Mouse (Mus musculus): ENCODE results near the gene Mcee. TPM values are rescaled to one million over a fixed set of nuclear protein-coding genes. Genes with fewer than 3 reads are reported as not detected.
A peak's percentile ranks its signal among the peaks of the same experiment; 100 is the strongest.

The Mcee gene
- total RNA-seq, 2 experiments from 2014 or later, result 49.2 to 57.9 TPM

DNA sequence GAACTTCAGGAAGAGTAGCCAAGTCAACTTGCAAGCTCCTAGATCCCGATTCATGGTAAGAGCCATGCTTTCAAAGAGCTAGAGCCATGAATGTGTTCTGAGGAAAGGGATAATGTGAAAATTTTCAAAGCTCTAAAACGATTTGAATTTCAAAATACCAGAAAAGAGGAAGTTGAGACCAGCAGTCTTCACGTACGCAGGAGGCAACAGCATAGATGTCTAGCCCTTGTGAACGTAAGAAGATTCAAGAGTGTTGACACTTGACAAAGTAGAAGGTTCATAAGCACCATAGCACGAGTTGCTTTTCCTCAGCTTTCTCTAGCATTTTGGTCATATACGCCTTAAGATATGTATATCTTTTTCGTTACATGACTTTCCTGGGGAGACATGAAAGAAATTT, 11.6 kb downstream of the Mcee start:
- DNase-seq (ENCODE audit: low spot score in 2 of 2), result no peak

GRCm38 (mm10) chr7:64424861-64425260, 32.5 kb downstream of the Mcee start:
- no peak for DNase-seq (ENCODE audit: low spot score in 2 of 2)

DNA sequence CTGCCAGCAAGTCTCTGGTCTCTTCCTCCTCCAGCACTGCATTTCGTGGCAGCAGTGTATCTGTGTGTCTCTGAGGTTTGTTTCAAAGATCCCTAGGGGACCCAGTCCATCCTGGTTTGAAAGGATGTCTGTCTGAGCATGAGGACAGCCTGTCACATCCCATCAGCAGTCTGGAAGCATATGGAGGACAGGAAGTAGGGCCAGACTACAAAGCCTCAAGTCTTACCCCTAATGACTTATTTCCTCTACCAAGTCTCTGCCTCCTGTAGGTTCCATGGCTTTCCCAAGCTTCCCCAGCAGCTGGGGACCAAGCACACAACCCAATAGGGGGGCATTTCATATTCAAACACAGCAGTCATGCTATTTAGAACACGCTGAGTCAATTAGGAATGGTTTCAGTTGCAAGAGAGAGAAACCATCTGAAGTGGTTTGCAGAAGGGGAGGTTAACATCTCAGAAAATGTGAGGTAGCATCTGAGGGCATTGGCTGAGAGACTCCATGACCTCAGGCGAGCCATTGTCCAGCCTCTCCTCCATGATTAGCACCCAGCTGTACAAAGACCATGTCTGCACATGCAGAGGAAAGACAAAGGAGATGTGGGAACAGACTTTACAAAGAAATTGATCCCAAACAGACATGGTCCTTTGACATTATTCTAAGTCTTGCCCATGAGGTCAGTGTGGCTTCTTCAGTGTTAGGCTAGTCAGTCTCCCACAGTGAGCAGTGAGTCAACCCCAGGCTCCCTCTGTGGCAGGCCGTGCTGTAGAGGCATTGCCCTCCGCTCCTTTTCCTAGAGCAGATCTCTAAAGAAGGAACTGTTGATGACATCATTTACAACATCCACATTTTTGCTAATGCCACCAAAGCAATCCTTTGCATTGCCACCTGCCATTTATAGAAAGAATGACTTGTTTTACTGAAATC, 47.5 kb downstream of the Mcee start:
- DNase-seq (ENCODE audit: low spot score in 2 of 2), result no peak

DNA sequence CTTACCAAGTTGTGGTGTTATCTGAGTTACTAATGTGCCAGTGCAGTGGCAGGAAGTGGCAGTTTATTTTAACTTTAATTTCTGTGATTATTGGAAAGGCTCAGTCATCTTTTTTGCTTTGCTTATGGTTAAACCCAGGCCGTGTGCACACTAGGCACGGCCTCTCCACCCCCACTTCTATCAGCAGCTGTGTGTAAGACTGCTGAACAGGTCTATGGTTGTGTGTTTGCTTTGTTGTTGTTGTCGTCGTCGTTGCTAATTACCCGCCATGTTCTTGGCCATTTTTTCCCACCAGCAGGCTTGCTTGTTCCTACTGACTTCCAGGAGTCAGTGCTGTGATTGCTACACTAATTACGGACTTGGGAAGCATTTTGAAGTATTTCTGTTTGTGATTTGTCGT, 48.1 kb downstream of the Mcee start:
- DNase-seq (ENCODE audit: low spot score in 2 of 2), result no peak

DNA sequence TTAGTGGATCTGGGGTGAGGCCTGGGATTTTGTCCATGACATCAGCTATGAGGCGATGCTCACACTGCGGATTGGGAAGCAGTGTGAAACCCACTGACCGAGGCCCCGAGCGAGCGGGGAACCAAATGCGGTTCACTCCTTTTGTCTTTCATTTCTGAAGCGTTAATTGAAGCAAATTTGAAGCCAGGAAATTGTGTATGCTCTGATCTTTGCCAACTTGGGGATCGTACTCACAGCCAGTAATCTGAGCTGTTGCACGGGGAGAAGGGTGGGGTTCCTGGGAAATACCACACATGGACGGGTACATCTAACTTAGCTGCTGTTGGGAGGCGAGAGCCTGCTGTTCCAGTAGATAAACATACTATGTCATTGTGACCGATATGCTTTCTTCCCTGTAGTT, 58.2 kb downstream of the Mcee start:
- peak in 1 of 2 experiments; percentile 24 for DNase-seq (ENCODE audit: low spot score in 2 of 2)

DNA sequence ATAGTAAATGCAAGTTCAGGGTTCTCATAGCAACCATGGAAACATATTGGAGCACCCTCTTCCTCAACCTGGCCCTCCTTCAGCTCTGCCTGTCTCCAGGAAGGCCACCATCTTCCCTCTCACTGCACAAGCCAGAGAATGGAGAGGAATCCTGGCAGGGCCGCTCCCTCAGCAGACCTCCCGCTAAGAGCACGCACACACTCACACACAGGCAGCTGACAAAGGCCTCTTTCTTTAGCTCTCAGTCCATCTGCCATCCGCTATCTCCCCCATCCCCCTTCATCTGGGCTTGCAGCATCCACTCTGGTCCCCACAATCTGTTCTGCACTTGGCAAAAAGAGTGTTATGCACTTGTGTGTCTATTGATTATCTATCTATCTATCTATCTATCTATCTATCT, 59.0 kb downstream of the Mcee start:
- peak; percentile 78 to 87 for DNase-seq (ENCODE audit: low spot score in 2 of 2)

GRCm38 (mm10) chr7:64451861-64452382, 59.5 kb downstream of the Mcee start:
- no peak for DNase-seq (ENCODE audit: low spot score in 2 of 2)

DNA sequence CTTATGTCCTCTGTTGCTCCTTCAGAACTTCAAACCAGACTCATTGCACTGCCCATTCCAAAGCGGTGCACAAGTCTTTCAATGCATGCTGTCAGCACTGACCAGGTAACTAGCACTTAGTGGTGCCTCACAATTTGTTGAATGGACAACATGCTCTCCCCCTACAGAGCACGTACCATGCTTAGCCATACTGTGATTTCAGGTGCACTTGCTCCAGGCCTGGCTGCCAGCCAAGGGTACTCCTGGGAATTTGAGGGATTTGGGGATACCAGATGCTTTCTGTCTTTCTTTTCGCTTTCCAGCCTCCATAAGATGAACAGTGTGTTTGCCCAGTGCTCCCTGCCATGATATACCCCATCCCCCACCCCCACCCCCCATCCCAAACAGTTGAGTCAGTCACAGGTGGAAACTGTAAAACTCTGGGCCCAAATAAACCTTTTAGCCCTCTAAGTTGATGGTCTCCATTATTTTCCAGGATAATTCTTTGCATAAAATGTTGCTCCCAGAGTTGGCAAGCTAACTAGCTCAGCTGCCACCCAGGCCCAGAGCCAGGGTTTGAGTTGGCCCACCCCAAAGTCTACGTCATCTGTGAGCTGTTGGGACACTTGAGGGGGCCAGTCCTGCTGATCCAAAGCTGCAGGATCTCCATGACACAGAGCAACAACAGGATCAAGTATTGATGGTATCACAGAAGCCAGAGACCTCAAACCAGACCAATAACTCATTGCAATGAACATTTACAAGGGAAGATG, 60.2 kb downstream of the Mcee start:
- DNase-seq (ENCODE audit: low spot score in 2 of 2), result peak in 1 of 2 experiments; percentile 39

GRCm38 (mm10) chr7:64456176-64456575, 63.8 kb downstream of the Mcee start:
- DNase-seq (ENCODE audit: low spot score in 2 of 2), result no peak

DNA sequence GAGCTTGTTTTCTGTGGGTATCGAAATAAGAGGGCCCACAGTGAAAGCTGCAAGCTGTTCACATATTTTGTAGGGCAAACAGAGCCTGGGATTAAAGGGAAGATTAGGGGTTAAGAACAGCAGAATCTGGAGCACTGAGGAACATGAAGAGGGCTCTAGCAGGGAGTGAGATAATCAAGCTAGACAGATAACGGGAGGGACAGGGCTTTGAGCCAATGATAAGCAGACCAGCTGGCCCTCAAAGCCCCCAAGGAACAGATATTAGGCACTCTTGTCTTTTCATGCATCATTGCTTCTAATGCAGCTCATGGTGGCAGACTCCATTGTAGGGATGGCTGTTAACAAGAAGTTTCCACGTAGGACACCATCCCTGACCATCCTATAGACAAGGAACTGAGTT, 64.3 kb downstream of the Mcee start:
- DNase-seq (ENCODE audit: low spot score in 2 of 2), result no peak

DNA sequence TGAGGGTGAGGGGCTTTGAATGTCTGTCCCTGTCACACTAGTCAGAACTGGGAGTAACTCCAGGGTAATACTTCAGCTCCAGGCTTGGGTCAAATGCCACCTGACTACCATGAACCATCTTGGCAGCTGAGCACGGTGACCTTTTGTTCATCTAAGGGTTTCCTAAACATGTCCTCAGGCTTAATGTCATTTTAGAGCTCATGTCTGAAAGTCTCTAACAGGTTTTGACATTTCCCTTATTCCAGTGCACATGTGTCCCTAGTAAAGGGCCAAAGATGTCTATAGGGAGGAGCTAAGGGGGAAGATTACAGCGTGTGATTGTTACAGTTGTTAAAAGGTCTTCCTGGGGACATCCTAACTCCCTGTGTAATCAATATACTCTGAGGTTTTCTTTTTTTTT, 65.4 kb downstream of the Mcee start:
- peak in 1 of 2 experiments; percentile 0 for DNase-seq (ENCODE audit: low spot score in 2 of 2)

Other genes with a start within 250 kb of the Mcee start
- not detected for gene Trpm1, start 238.8 kb upstream of the Mcee start, total RNA-seq (2021)
- 10 to 100 TPM; 13.3 to 17.2 TPM for gene Mtmr10, start 105.0 kb upstream of the Mcee start, total RNA-seq (2021)
- 10 to 100 TPM; 11.4 to 12.1 TPM for gene Fan1, start 18.5 kb upstream of the Mcee start, total RNA-seq (2021)
- 10 to 100 TPM; 21.1 to 25.2 TPM for gene Mphosph10, start 339 bp upstream of the Mcee start, total RNA-seq (2021)
- 100 to 1,000 TPM; 247 to 248 TPM for gene Apba2, start 109.1 kb downstream of the Mcee start, total RNA-seq (2021)

Data from layer of hippocampus, adult 18-20 months (tissue).